Comparison of ENCODE assay signal across 13 mouse cellular contexts in the genomic region with DNA sequence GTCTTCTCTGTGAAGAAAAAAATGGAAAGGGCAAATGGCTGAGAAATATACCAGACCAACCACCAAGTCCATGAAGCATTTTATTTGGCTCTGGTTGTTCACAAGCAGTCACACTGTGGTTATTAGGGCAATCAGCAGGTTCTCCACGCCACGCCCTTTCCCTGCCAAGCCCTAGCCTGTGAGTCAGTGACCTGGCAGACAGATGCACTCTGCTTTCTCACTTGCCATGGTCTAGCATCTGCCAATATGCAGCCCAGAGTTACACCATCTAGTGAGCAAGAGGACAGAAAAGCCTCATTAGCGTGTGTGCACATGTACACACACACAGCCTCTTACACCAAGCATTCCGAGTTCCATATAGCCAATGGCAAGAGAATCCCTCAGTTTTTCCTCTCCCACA. TPM values are rescaled to one million over a fixed set of nuclear protein-coding genes. Genes with fewer than 3 reads are reported as not detected.
A peak's percentile ranks its signal among the peaks of the same experiment; 100 is the strongest.
DNase-seq lines count a peak whose midpoint lies in the region; ATAC-seq and TF ChIP-seq lines count a peak whose summit lies in the region.
"Had no signal": no experiment of that assay in that cellular context is flagged by ENCODE, and none has a peak within 500 bp of the region (broad histone marks: within the 10 kb centered on the region; RNA-seq: fewer than 3 reads in every experiment).

No protein-coding gene starts in this region.

- no peak overlapping the region for H3K4me2 ChIP-seq in heart, embryonic 12.5 days
- H3K4me2 ChIP-seq in midbrain, embryonic 11.5 days: no peak overlapping the region
- no peak overlapping the region for H3K4me2 ChIP-seq in forebrain, embryonic 13.5 days
- H3K4me2 ChIP-seq: liver, embryonic 15.5 days had no signal

- peaks cover 4% of the 10 kb centered on the region; the same call in 1 of the 2 replicates for H3K79me2 ChIP-seq in heart, adult 2 months (replicated peaks; ENCODE audit: control insufficient read depth, insufficient read depth, low read length)

- TF ChIP-seq EP300 in heart, adult 2 months (IDR thresholded peaks at IDR 0.05; ENCODE audit: insufficient read depth, low read depth, low read length): 0 out of 2 replicates have a peak, but pooled peaks have one; percentile 40

- TF ChIP-seq CTCF in heart, adult 2 months (IDR thresholded peaks at IDR 0.05): no peak
- TF ChIP-seq CTCF in embryonic fibroblast, embryonic 13.5 days (IDR thresholded peaks at IDR 0.05; ENCODE audit: borderline replicate concordance, insufficient read depth, low read length): no peak
- TF ChIP-seq CTCF in small intestine, adult 2 months (IDR thresholded peaks at IDR 0.05; ENCODE audit: extremely low read depth, insufficient read length, insufficient replicate concordance, low read depth, low read length): no peak

- H3K4me1 ChIP-seq in heart, adult 2 months (ENCODE audit: control insufficient read depth, insufficient read depth, low read length): peaks cover 32% of the 10 kb centered on the region
- peaks cover 31% of the 10 kb centered on the region for H3K4me1 ChIP-seq in heart, embryonic 12.5 days (replicated peaks)
- H3K4me1 ChIP-seq in embryonic fibroblast, embryonic 13.5 days (ENCODE audit: control insufficient read depth, insufficient read depth, low read length): peaks cover 22% of the 10 kb centered on the region
- H3K4me1 ChIP-seq in small intestine, adult 2 months (ENCODE audit: control insufficient read depth, insufficient read depth, insufficient read length, low read length): peaks cover 7% of the 10 kb centered on the region
- peaks cover 3% of the 10 kb centered on the region; the same call in 1 of the 2 replicates for H3K4me1 ChIP-seq in midbrain, embryonic 11.5 days (ENCODE audit: control insufficient read depth, insufficient read depth, low read length)
- H3K4me1 ChIP-seq in forebrain, embryonic 13.5 days: peaks cover 10% of the 10 kb centered on the region

- H3K36me3 ChIP-seq in heart, adult 2 months (ENCODE audit: control insufficient read depth, insufficient read depth, low read length): no peaks in the 10 kb centered on the region
- peaks cover 16% of the 10 kb centered on the region for H3K36me3 ChIP-seq in heart, embryonic 12.5 days
- H3K36me3 ChIP-seq in small intestine, adult 2 months (ENCODE audit: control insufficient read depth, insufficient read depth, low read length): peaks cover 17% of the 10 kb centered on the region
- H3K36me3 ChIP-seq in midbrain, embryonic 11.5 days (ENCODE audit: control insufficient read depth, insufficient read depth, low read length): no peaks in the 10 kb centered on the region
- H3K36me3 ChIP-seq in forebrain, embryonic 13.5 days (ENCODE audit: poor library complexity, severe bottlenecking): peaks cover 18% of the 10 kb centered on the region

- intact Hi-C loops in heart, adult 2 months (cut with DNase I): loop anchor here (10.0 kb wide), 1 partner anchor 309 kb away; the partner anchor contains the start of genes Chmp1a and Spata33

- no peak overlapping the region for H3K4me3 ChIP-seq in heart, adult 2 months
- no peak overlapping the region for H3K4me3 ChIP-seq in heart, embryonic 12.5 days
- H3K4me3 ChIP-seq in embryonic fibroblast, embryonic 13.5 days (ENCODE audit: insufficient read depth, low read length): no peak overlapping the region
- no peak overlapping the region for H3K4me3 ChIP-seq in small intestine, adult 2 months (ENCODE audit: low read depth, low read length)
- no peak overlapping the region for H3K4me3 ChIP-seq in midbrain, embryonic 11.5 days (ENCODE audit: low read depth, low read length)
- no peak overlapping the region for H3K4me3 ChIP-seq in forebrain, embryonic 13.5 days
- H3K4me3 ChIP-seq: liver, embryonic 15.5 days had no signal

- no peaks in the 10 kb centered on the region for H3K9me3 ChIP-seq in heart, embryonic 12.5 days (replicated peaks)
- H3K9me3 ChIP-seq in midbrain, embryonic 11.5 days (ENCODE audit: control insufficient read depth, low read length): no peaks in the 10 kb centered on the region
- H3K9me3 ChIP-seq in forebrain, embryonic 13.5 days (replicated peaks): no peaks in the 10 kb centered on the region
- H3K9me3 ChIP-seq: liver, embryonic 15.5 days had no signal

- peak in 1 of 2 experiments; percentile 64 for DNase-seq in heart, adult 2 months
- DNase-seq in urinary bladder, postnatal 25 days (ENCODE audit: low spot score): peak; percentile 27
- no peak for DNase-seq in urinary bladder, adult 2 months (ENCODE audit: low spot score)
- DNase-seq in midbrain, embryonic 11.5 days (ENCODE audit: low spot score, missing footprints): no peak
- DNase-seq: right cerebral cortex, adult 18-20 months; thymus, adult 2 months had no signal

- H3K27ac ChIP-seq in heart, adult 2 months: peak overlapping the region; percentile 89
- no peak overlapping the region for H3K27ac ChIP-seq in heart, embryonic 12.5 days (ENCODE audit: poor library complexity, severe bottlenecking)
- H3K27ac ChIP-seq in embryonic fibroblast, embryonic 13.5 days (ENCODE audit: insufficient read depth, low read length): peak overlapping the region; percentile 43
- peak overlapping the region; percentile 41; the same call in 1 of the 2 replicates for H3K27ac ChIP-seq in small intestine, adult 2 months (ENCODE audit: insufficient read depth, low read depth, low read length)
- H3K27ac ChIP-seq in midbrain, embryonic 11.5 days (ENCODE audit: low read depth, low read length): no peak overlapping the region
- H3K27ac ChIP-seq in forebrain, embryonic 13.5 days: no peak overlapping the region

- ATAC-seq in heart, embryonic 12.5 days (ENCODE audit: insufficient number of reproducible peaks, low FRiP score): no peak
- ATAC-seq in midbrain, embryonic 11.5 days (ENCODE audit: low FRiP score): no peak
- no peak for ATAC-seq in forebrain, embryonic 13.5 days
- ATAC-seq: forebrain, embryonic 14.5 days had no signal

- no peaks in the 10 kb centered on the region for H3K27me3 ChIP-seq in heart, adult 2 months (ENCODE audit: control insufficient read depth, insufficient read depth, low read length)
- no peaks in the 10 kb centered on the region for H3K27me3 ChIP-seq in heart, embryonic 12.5 days (replicated peaks)
- no peaks in the 10 kb centered on the region for H3K27me3 ChIP-seq in small intestine, adult 2 months (ENCODE audit: control insufficient read depth, insufficient read depth, low read length)
- no peaks in the 10 kb centered on the region for H3K27me3 ChIP-seq in midbrain, embryonic 11.5 days (ENCODE audit: control insufficient read depth, insufficient read depth, low read length)
- H3K27me3 ChIP-seq in forebrain, embryonic 13.5 days: no peaks in the 10 kb centered on the region
- H3K27me3 ChIP-seq: liver, embryonic 15.5 days had no signal

- 76% methylated on average over 4 of the region's 4 CpGs for WGBS in heart, adult 2 months
- WGBS in heart, embryonic 12.5 days: 91% methylated on average over 4 of the region's 4 CpGs
- WGBS in small intestine, adult 2 months: 49% methylated on average over 4 of the region's 4 CpGs
- 93% methylated on average over 4 of the region's 4 CpGs for WGBS in midbrain, embryonic 11.5 days
- 90% methylated on average over 4 of the region's 4 CpGs for WGBS in forebrain, embryonic 13.5 days

- no peak for TF ChIP-seq POLR2A in heart, adult 2 months (IDR thresholded peaks at IDR 0.05; ENCODE audit: insufficient read depth, low read depth, low read length)
- TF ChIP-seq POLR2A in embryonic fibroblast, embryonic 13.5 days (IDR thresholded peaks at IDR 0.05; ENCODE audit: low read depth, low read length): no peak
- TF ChIP-seq POLR2A in small intestine, adult 2 months (IDR thresholded peaks at IDR 0.05; ENCODE audit: low read depth, low read length): no peak

- no peak overlapping the region for H3K9ac ChIP-seq in heart, adult 2 months (ENCODE audit: low read depth, low read length)
- no peak overlapping the region for H3K9ac ChIP-seq in heart, embryonic 12.5 days
- no peak overlapping the region for H3K9ac ChIP-seq in midbrain, embryonic 11.5 days (ENCODE audit: low read length)
- no peak overlapping the region for H3K9ac ChIP-seq in forebrain, embryonic 13.5 days
- H3K9ac ChIP-seq: liver, embryonic 15.5 days had no signal

RNA-seq across cellular contexts. Expression of gene Cdh15, which starts 57.6 kb away (rescaled TPM):
- not detected for total RNA-seq in heart, adult 2 months (2021)
- polyA plus RNA-seq in heart, adult 2 months (2012; rRNA removed): not detected in 2 replicates
- 0.33 and 0.36 TPM in 2 replicates for polyA plus RNA-seq in heart, embryonic 12.5 days (2016; fragmentation: Nextera tagmentation; extraction: Ambion mirVana)
- 0.06 and 0.09 TPM in 2 replicates for polyA plus RNA-seq in urinary bladder, adult 2 months (2012; rRNA removed)
- 0.21 TPM in 1 of 2 replicates, not detected in the other for polyA plus RNA-seq in embryonic fibroblast, embryonic 13.5 days (2011; ENCODE audit: insufficient read length, low read depth, missing spikeins)
- not detected in 2 replicates for polyA plus RNA-seq in small intestine, adult 2 months (2012; rRNA removed)
- polyA plus RNA-seq in midbrain, embryonic 11.5 days (2014; fragmentation: Nextera tagmentation; extraction: Ambion mirVana): 0.47 and 0.59 TPM in 2 replicates
- 0.28 and 0.74 TPM in 2 replicates for polyA plus RNA-seq in forebrain, embryonic 13.5 days (2015; fragmentation: Nextera tagmentation; extraction: Ambion mirVana)
- total RNA-seq: hematopoietic stem cell, adult 5-6 weeks had no signal

Comparison
In these comparisons a context has a peak if more than half of its experiments do, and no peak if none do; other contexts are left out.
1. H3K27ac ChIP-seq: peak in heart, adult 2 months (single experiment), embryonic fibroblast, embryonic 13.5 days (single experiment) and small intestine, adult 2 months (single experiment); none in heart, embryonic 12.5 days (single experiment), midbrain, embryonic 11.5 days (single experiment) and forebrain, embryonic 13.5 days (single experiment).